Mouse (Mus musculus): ENCODE measurements around the gene Ccdc102a. TPM values are rescaled to one million over a fixed set of nuclear protein-coding genes. Genes with fewer than 3 reads are reported as not detected.
A peak's percentile ranks its signal among the peaks of the same experiment; 100 is the strongest.
"Not testable (repeated sequence)": the region's sequence is repeated elsewhere in the genome, so short reads cannot be mapped to it uniquely, and the experiment has no call there.

The Ccdc102a gene
- total and polyA plus RNA-seq, 2 experiments from 2014 or later: 4.8 to 8.1 TPM

- Histone ChIP-seq H3K27ac (ENCODE audit: low read depth, low read length) (no peak overlapping the region), H3K27me3 (ENCODE audit: insufficient read depth, low read length) (no peaks in the 10 kb centered on the region), H3K4me2 (ENCODE audit: low read depth) (no peak overlapping the region), H3K4me3 (ENCODE audit: low read depth, low read length) (no peak overlapping the region), H3K9ac (no peak overlapping the region), H3K4me1 (ENCODE audit: insufficient read depth) (peaks cover 9% of the 10 kb centered on the region), H3K36me3 (ENCODE audit: insufficient read depth) (peaks cover 62% of the 10 kb centered on the region), H3K9me3 (ENCODE audit: low read length) (no peaks in the 10 kb centered on the region)
- WGBS: 83% methylated on average over 12 of the region's 12 CpGs
- ATAC-seq (no peak), DNase-seq (no peak)
- no peak for TF ChIP-seq CTCF (IDR thresholded peaks at IDR 0.05; ENCODE audit: low read depth)
These were observed 55.2 kb downstream of the Ccdc102a start for GRCm38 (mm10) chr8:94862487-94863220.

DNA sequence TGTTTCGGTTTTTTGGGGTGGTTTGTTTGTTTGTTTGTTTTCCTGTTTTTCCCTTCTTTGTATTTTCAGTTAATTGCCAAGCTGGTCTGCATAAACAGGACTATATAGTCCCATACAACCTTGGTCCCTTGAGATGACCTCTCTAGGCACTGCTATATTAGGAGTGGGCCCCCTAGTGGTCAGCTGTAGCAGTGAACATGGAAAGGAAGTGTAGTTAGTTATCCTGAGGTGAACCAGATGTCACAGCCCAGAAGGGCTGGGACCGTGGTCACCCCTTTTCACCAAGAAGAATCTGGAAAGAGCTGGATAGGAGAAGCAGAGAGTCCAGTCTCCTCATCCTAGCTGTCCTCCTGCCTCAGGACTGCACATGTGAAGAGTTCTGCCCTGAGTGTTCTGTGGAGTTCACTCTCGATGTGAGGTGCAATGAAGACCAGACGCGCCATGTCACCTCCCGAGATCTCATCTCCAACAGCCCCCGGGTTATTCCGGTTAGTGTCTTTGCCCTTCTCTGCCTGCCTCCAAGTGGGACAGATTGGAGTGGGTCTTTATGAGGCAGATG lies 56.5 kb downstream of the Ccdc102a start:
- H3K9me3 ChIP-seq (ENCODE audit: low read length): no peaks in the 10 kb centered on the region
- no peak overlapping the region for H3K27ac ChIP-seq (ENCODE audit: low read depth, low read length)
- peak; percentile 85 for TF ChIP-seq CTCF (IDR thresholded peaks at IDR 0.05; ENCODE audit: low read depth)
- H3K4me1 ChIP-seq (ENCODE audit: insufficient read depth): peaks cover 9% of the 10 kb centered on the region
- H3K4me2 ChIP-seq (ENCODE audit: low read depth): no peak overlapping the region
- WGBS: 77% methylated on average over 8 of the region's 8 CpGs
- no peaks in the 10 kb centered on the region for H3K27me3 ChIP-seq (ENCODE audit: insufficient read depth, low read length)
- ATAC-seq: no peak
- no peak overlapping the region for H3K4me3 ChIP-seq (ENCODE audit: low read depth, low read length)
- H3K36me3 ChIP-seq (ENCODE audit: insufficient read depth): peaks cover 50% of the 10 kb centered on the region
- DNase-seq: peak; percentile 51
- no peak overlapping the region for H3K9ac ChIP-seq

- TF ChIP-seq CTCF (IDR thresholded peaks at IDR 0.05; ENCODE audit: low read depth): peak; percentile 89
- Histone ChIP-seq H3K4me3 (ENCODE audit: low read depth, low read length) (peak within 1 kb of the TSS; percentile 73), H3K9ac (peak within 1 kb of the TSS; percentile 95), H3K9me3 (ENCODE audit: low read length) (no peaks in the 10 kb centered on the region), H3K4me1 (ENCODE audit: insufficient read depth) (peaks cover 9% of the 10 kb centered on the region), H3K36me3 (ENCODE audit: insufficient read depth) (peaks cover 44% of the 10 kb centered on the region), H3K4me2 (ENCODE audit: low read depth) (peak within 1 kb of the TSS; percentile 78), H3K27me3 (ENCODE audit: insufficient read depth, low read length) (no peaks in the 10 kb centered on the region), H3K27ac (ENCODE audit: low read depth, low read length) (peak within 1 kb of the TSS; percentile 77)
- DNase-seq (peak; percentile 95), ATAC-seq (peak; percentile 92)
- 3% methylated on average over 65 of the region's 68 CpGs for WGBS
These were observed 60.3 kb downstream of the Ccdc102a start, which contains the start of gene Polr2c for GRCm38 (mm10) chr8:94857346-94858173. Gene Polr2c, plus strand, starts transcription at chr8:94857450.

DNA sequence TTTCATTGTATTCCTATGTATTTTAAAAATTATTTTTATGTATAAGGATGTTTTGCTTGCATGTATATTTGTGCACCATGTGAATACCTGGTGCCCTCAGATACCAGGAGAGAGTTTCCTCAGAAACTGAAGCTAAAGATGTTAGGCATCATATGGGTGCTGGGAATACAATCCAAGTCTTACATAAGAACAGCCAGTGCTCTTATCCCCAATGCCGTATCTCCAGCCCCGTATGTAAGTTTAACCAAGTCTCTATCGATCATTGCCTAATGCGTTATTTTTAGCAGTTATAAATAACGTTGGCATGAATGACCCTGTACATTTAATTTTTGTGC lies 60.9 kb downstream of the Ccdc102a start:
- Histone ChIP-seq H3K4me3 (ENCODE audit: low read depth, low read length) (peak overlapping the region; percentile 73; the same call in 1 of the 2 replicates), H3K4me2 (ENCODE audit: low read depth) (peak overlapping the region; percentile 78), H3K9me3 (ENCODE audit: low read length) (no peaks in the 10 kb centered on the region), H3K27me3 (ENCODE audit: insufficient read depth, low read length) (no peaks in the 10 kb centered on the region), H3K27ac (ENCODE audit: low read depth, low read length) (no peak overlapping the region), H3K36me3 (ENCODE audit: insufficient read depth) (peaks cover 44% of the 10 kb centered on the region), H3K4me1 (ENCODE audit: insufficient read depth) (peaks cover 9% of the 10 kb centered on the region), H3K9ac (no peak overlapping the region)
- ATAC-seq: peak; percentile 14; the same call in 1 of the 2 replicates
- 29% methylated on average over 5 of the region's 5 CpGs for WGBS
- no peak for TF ChIP-seq CTCF (IDR thresholded peaks at IDR 0.05; ENCODE audit: low read depth)
- DNase-seq: no peak

- H3K36me3 ChIP-seq (ENCODE audit: insufficient read depth): peaks cover 50% of the 10 kb centered on the region
- H3K9me3 ChIP-seq (ENCODE audit: low read length); ATAC-seq; DNase-seq; H3K27me3 ChIP-seq (ENCODE audit: insufficient read depth, low read length); H3K9ac ChIP-seq; H3K27ac ChIP-seq (ENCODE audit: low read depth, low read length); H3K4me2 ChIP-seq (ENCODE audit: low read depth); H3K4me1 ChIP-seq (ENCODE audit: insufficient read depth); H3K4me3 ChIP-seq (ENCODE audit: low read depth, low read length): not testable (repeated sequence)
- 91% methylated on average over 11 of the region's 11 CpGs for WGBS
These were observed 63.1 kb downstream of the Ccdc102a start for GRCm38 (mm10) chr8:94854761-94855160.

Other genes starting within 250 kb of the Ccdc102a start
- gene Pllp, start 221.8 kb downstream of the Ccdc102a start, total RNA-seq (2014; rRNA removed): 4.6 and 11.6 TPM in 2 replicates
- gene Pllp, start 221.8 kb downstream of the Ccdc102a start, polyA plus RNA-seq (2015; fragmentation: Nextera tagmentation; extraction: Ambion mirVana): 6.8 and 8.6 TPM in 2 replicates
- gene Ccl22, start 172.5 kb downstream of the Ccdc102a start, total RNA-seq (2014; rRNA removed): not detected in 2 replicates
- gene Ccl22, start 172.5 kb downstream of the Ccdc102a start, polyA plus RNA-seq (2015; fragmentation: Nextera tagmentation; extraction: Ambion mirVana): 0.15 TPM in 1 of 2 replicates, not detected in the other
- 61.5 and 68.7 TPM in 2 replicates for gene Cx3cl1, start 146.1 kb downstream of the Ccdc102a start, total RNA-seq (2014; rRNA removed)
- gene Cx3cl1, start 146.1 kb downstream of the Ccdc102a start, polyA plus RNA-seq (2015; fragmentation: Nextera tagmentation; extraction: Ambion mirVana): 61.8 and 80.0 TPM in 2 replicates
- gene Ccl17, start 107.6 kb downstream of the Ccdc102a start, total RNA-seq (2014; rRNA removed): not detected in 2 replicates
- 4.7 and 5.0 TPM in 2 replicates for gene Ccl17, start 107.6 kb downstream of the Ccdc102a start, polyA plus RNA-seq (2015; fragmentation: Nextera tagmentation; extraction: Ambion mirVana)
- gene Coq9, start 79.8 kb downstream of the Ccdc102a start, total RNA-seq (2014; rRNA removed): 87.3 and 89.6 TPM in 2 replicates
- gene Coq9, start 79.8 kb downstream of the Ccdc102a start, polyA plus RNA-seq (2015; fragmentation: Nextera tagmentation; extraction: Ambion mirVana): 45.4 and 52.6 TPM in 2 replicates
- 50.1 and 51.1 TPM in 2 replicates for gene Ciapin1, start 79.7 kb downstream of the Ccdc102a start, total RNA-seq (2014; rRNA removed)
- 108 and 120 TPM in 2 replicates for gene Ciapin1, start 79.7 kb downstream of the Ccdc102a start, polyA plus RNA-seq (2015; fragmentation: Nextera tagmentation; extraction: Ambion mirVana)
- 59.5 and 82.7 TPM in 2 replicates for gene Polr2c, start 60.6 kb downstream of the Ccdc102a start, total RNA-seq (2014; rRNA removed)
- gene Polr2c, start 60.6 kb downstream of the Ccdc102a start, polyA plus RNA-seq (2015; fragmentation: Nextera tagmentation; extraction: Ambion mirVana): 101 and 119 TPM in 2 replicates
- gene Dok4, start 41.8 kb downstream of the Ccdc102a start, total RNA-seq (2014; rRNA removed): 123 and 171 TPM in 2 replicates
- gene Dok4, start 41.8 kb downstream of the Ccdc102a start, polyA plus RNA-seq (2015; fragmentation: Nextera tagmentation; extraction: Ambion mirVana): 97.5 and 117 TPM in 2 replicates
- gene Adgrg5, start 5.6 kb upstream of the Ccdc102a start, total RNA-seq (2014; rRNA removed): 0.10 TPM in 1 of 2 replicates, not detected in the other
- 0.06 and 0.12 TPM in 2 replicates for gene Adgrg5, start 5.6 kb upstream of the Ccdc102a start, polyA plus RNA-seq (2015; fragmentation: Nextera tagmentation; extraction: Ambion mirVana)
- gene Adgrg1, start 56.7 kb upstream of the Ccdc102a start, total RNA-seq (2014; rRNA removed): 107 and 188 TPM in 2 replicates
- 79.8 and 101 TPM in 2 replicates for gene Adgrg1, start 56.7 kb upstream of the Ccdc102a start, polyA plus RNA-seq (2015; fragmentation: Nextera tagmentation; extraction: Ambion mirVana)
- gene Adgrg3, start 99.6 kb upstream of the Ccdc102a start, total RNA-seq (2014; rRNA removed): 0.67 and 1.2 TPM in 2 replicates
- gene Adgrg3, start 99.6 kb upstream of the Ccdc102a start, polyA plus RNA-seq (2015; fragmentation: Nextera tagmentation; extraction: Ambion mirVana): 0.47 and 0.69 TPM in 2 replicates
- gene Drc7, start 137.0 kb upstream of the Ccdc102a start, total RNA-seq (2014; rRNA removed): 1.9 and 4.4 TPM in 2 replicates
- 2.1 and 3.7 TPM in 2 replicates for gene Drc7, start 137.0 kb upstream of the Ccdc102a start, polyA plus RNA-seq (2015; fragmentation: Nextera tagmentation; extraction: Ambion mirVana)
- gene Katnb1, start 163.1 kb upstream of the Ccdc102a start, total RNA-seq (2014; rRNA removed): 43.9 and 50.6 TPM in 2 replicates
- 44.7 and 49.5 TPM in 2 replicates for gene Katnb1, start 163.1 kb upstream of the Ccdc102a start, polyA plus RNA-seq (2015; fragmentation: Nextera tagmentation; extraction: Ambion mirVana)